Mouse (Mus musculus): ENCODE results near the gene Lrr1.

DNA sequence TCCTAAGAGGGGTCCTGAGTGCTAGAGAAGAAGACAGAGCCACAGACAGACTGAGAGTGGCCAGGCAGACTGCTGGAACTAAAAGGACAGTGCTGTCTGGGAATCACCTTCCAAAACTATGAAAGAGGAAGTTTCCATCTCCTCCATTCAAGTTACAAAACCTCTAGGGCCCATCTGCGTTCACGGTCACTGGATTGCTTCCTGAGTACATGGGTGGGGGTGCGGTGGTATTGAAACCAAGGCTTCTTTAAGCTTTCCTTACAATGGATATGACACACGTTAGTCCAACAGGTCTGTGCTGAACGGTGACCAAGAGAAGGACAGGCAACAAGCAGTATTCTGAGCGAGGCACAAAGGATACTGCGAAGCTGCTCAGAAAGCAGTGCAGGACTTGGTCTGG, 45.8 kb downstream of the Lrr1 start:
- TF ChIP-seq CTCF (IDR thresholded peaks at IDR 0.05; ENCODE audit: low read depth) (no peak), EP300 (IDR thresholded peaks at IDR 0.05; ENCODE audit: low read depth) (no peak)
